Mouse (Mus musculus) layer of hippocampus, adult 11-12 months (tissue): Measurements from ENCODE around the gene Fcf1.

Experiments
- DNase-seq: peaks from one replicate; pipeline ENCODE4 v3.0.0; 2022; ENCODE audit warnings: low spot score

Gene Fcf1

DNA sequence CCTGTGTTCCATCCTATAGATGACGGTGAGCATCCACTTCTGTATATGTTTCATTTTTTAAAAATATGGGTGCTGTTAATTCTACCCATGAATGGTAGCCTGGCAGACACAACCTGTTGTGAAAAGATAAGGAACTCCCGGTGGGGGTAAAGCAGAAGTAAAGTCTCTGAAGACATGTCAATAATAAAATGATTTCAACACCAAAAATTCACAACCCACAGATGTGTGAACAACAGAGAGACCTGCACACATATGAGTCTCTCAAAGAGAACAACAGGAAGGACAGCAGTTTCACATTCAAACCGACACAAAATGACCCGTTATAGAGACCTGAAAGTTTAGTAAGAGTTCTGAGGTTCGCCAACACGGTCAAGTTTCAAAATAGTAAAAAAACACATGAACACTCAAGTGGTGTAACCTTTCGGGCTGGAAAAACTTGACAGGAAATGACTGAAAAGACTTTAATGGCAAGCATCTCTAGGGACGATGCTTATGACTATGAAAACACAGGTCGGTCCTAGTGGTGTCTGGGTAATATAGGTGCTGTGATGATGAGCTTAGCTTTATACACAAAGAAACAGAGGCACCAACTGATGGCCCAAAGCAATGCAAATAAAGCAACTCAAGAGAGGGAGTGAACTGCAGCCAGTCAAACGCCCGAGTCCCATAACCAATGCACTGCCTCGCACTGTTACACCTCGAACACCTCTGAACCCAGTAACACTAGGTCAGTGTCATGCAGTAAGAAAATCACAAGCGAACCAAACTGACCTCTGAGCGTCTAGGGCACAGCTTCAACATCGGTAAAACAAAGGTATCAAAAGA is 1.7 kb upstream of the Fcf1 start:
- no peak for DNase-seq

DNA sequence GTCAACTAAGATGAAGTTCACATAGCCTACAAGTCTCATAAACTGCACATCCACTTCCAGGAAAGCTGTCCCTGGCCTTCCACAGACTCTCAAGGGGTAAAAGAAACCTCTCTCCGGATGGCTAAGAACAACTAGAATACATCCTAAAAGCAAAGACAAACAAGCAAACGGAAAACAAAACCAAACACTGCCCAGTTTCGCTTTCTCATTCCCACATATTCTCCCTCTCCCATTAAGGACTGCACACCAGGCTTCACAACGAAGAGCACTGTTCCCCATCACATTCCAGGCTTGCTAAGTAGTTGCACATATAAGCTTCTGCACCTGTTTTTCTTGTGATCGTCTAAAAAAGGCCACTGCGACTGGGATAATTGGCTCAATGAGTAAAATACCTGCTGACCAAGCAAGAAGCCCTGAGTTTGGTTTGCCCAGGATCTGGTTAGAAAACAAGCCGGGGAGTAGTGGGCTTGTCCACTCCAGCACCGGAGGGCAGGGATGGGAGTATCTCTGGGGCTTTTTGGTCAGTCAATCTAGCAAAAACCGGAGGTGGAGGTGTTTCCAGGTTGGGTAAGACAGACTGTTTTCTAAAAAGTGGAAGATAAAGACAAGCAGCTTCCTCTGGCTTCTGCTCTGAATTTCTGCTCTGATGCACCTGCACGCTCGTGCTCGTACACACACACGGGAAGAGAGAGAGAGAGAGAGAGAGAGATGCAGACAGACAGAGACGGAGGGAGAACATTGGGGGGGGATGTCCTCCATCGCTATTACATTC is 855 bp upstream of the Fcf1 start:
- no peak for DNase-seq

DNA sequence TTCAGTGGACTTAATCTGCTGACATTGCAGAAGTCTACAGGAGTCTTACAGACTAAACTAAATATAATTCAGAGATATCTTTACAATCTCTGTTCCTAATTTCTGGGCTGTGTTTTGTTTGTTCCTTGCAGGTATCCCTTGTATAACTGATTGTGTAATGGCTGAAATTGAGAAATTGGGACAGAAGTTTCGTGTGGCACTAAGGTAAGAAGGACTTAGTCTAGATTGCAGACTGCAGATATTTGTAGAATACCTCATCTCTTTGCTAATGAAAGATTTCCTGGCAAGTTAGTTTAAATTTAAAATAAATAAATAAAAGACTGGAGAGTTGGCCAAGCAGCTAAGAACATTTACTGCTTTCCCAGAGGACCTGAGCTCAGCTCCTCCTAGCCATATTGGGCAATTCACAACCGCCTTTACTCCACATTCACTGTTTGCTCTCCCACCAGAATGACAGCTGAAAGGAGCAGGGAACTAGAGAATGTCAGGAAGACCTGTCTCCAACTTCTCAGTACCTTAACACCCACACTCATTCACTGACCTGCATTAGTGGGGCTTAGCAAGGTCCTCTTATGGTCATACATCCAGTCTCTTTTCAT is 8.7 kb downstream of the Fcf1 start:
- no peak for DNase-seq

DNA sequence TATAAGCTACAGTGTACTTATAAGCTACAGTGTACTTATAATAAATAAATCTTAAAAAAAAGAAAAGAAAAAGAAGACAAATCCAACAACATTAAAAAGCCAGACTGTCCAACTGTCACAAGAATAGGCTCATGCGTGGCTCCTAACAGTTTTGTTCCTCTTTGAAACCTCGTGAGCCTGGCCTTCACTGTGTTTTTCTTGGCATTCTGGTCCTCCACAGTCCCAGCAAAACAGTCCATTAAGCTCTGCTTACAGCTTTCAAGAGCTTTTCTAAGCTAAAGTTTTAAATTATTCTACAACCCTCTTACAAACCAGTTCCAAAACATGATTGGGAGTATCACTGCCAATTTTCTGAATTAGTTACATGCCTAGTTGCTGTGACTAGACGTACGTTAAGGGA is 18.8 kb downstream of the Fcf1 start:
- DNase-seq, result no peak

DNA sequence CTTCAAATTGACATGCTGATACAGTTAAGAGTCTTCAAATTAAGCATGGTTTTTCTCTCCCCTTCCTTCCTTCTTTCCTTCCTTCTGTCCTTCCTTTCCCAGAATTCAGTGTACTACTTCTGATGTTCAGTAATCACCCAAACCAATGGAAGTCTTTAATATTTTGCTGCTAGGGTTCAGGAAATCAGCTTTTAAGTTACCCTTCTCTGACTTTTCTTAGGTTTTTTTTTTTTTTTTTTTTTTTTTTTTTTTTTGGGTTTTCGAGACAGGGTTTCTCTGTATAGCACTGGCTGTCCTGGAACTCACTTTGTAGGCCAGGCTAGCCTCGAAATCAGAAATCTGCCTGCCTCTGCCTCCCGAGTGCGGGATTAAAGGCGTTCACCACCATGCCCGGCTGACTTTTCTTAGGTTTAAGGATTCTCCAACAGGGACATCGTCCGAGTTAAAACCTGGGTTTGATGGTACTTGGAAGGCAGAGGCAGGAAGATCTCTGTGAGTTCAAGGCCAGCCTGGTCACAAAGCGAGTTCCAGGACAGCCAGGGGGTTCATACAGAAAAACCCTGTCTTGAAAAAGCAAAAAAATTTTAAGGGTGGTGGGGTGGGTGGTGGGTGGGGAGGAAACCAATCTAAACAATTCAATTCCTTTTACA is 24.5 kb downstream of the Fcf1 start:
- no peak for DNase-seq

DNA sequence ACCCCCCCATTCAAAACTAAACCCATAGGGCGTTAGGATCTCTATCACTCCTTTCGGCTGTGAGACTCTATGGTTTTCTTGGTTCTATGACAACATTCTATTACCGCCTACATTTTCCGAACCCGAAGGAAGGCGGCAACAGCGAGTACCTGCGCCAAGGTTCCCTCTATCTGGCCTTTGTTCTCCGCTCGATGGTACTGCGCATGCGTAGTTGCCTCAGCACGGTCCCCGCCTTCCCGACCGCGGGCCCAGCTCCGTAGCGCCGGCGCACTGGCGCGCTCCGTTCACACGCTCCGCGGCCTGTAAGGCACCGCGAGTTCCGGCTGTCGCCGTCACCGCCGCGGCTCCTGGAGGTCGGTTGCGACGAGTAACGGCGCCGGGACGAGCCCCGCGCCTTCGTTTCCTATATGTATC is 25.4 kb downstream of the Fcf1 start, which contains the start of gene Ylpm1:
Ylpm1 (plus strand) TSS at position 239 of the 414 bp plus-strand sequence.
- DNase-seq, result peak; percentile 97

DNA sequence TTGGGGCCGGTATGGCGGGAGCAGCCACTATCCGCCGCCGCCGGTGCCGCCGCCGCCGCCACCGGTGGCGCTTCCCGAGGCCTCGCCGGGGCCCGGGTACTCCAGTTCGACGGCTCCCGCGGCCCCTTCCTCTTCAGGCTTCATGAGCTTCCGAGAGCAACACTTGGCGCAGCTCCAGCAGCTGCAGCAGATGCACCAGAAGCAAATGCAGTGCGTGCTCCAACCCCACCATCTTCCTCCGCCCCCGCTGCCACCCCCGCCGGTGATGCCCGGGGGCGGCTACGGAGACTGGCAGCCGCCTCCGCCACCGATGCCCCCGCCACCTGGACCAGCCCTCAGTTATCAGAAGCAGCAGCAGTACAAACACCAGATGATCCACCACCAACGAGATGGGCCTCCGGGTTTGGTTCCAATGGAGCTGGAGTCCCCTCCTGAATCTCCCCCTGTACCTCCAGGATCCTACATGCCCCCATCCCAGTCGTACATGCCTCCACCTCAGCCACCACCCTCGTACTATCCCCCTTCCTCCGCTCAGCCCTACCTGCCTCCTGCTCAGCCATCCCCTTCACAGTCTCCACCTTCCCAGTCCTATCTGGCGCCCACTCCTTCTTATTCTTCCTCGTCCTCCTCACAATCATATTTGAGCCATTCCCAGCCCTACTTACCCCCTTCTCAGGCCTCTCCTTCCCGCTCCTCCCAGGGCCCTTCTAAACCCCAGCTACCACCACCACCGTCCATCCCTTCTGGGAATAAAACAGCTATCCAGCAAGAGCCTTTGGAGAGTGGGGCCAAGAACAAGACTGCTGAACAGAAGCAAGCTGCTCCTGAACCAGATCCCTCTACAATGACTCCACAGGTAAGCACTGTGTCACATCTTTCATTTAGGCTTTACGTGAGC is 26.1 kb downstream of the Fcf1 start:
- DNase-seq, result peak; percentile 74

DNA sequence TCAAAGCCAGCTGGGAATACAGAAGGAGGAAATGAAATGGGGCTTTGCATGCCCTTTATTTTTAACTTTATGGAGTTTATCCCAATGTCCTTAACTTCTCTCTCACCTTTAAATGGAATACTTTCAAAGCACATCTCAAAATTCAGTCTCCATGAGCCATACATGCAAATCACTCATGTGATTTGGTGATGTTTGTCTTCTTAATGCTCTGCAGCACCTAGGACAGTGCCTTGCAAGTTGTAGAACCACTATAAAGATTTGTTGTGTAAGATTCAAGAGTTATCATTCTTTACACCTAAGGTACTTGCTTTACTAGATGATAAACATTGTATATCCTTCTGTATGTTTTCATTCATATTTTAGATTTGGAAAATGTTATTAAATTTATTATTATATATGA is 28.4 kb downstream of the Fcf1 start:
- DNase-seq, result no peak

DNA sequence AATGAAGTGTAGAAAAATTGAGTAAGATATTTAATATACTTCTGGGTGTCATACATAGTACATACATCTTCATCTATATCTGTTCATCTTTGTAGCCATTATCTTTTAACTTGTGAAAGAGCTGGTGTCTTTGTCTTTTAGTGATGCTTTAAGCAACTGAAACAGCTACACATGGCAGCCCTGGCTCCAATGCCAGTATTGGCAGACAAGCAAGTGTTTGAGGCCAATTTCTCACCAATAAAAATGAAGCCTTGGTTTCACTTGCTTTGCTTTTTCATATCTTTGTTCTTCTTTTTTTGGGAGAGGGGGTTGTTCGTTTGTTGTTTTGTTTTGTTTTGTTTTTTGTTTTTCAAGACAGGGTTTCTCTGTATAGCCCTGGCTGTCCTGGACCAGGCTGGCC is 35.5 kb downstream of the Fcf1 start:
- no peak for DNase-seq

DNA sequence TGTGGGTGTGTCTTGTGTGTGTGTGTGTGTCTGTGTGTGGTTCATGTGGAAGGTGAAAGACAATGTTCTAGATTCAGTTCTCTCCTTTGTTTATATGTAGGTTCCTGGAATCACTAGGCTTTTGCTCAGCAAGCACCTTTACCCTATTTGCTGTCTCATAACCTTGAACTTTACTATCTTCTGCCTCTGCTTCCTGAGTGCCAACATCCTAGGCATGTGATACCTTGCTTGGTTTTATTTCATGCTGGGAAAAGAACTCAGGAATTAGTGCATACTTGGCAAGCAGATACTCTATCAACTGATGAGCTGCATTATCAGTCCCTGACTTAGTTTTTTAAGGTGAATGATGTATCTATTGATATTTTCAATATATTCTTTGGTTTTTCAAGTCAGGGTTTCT is 36.3 kb downstream of the Fcf1 start:
- DNase-seq, result no peak

DNA sequence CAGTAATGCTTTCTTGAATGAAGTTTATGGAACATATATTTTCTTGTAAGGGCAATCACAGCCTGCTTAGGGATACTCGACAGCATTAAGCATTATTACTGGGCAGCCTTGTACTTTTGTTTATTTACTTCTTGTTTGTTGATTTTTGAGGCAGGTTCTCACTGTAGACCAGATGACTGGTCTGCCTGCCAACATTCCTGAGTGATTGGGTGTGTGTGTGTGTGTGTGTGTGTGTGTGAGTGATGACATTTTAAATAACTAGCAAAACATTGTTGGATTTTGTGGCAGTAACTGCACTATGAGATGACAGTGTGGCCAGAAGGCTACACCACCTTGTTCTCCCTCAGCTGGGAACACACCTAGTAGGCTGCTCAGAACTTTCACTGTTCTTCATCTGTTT is 39.1 kb downstream of the Fcf1 start:
- no peak for DNase-seq

DNA sequence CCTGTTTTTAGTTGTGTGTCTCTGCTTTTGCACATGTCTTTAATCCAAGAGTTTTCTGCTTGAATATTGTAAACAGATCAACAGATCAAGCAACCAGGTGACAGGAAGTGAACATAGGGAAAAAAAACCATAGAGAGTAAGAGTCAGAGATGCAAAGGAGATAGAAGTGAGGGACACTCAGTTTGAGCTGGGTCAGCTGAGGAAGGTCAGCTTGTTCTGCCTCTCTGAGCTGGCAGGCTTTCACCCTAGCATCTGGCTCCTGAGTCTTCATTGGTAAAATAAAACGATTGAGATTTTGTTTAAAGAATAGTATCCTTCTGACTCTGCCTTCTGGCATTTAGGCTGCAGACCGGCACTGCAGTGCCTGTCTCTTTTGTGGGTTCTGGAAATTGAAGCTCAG is 39.8 kb downstream of the Fcf1 start:
- DNase-seq, result no peak

DNA sequence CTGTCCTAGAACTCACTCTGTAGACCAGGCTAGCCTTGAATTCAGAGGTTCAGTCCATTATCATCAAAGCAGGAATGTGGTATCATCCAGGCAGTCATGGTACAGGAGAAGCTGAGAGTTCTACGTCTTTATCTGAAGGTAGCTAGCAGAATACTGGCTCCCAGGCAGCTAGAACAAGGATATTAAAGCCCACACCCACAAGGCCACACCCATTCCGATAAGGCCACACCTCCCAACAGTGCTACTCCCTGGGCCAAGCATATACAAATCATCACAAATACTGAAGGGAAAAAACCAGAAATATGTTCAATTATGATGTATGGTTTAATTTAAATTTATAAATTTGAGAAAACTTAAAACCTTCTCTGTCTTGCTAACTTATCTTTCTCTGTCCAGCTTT is 41.5 kb downstream of the Fcf1 start:
- DNase-seq, result no peak

DNA sequence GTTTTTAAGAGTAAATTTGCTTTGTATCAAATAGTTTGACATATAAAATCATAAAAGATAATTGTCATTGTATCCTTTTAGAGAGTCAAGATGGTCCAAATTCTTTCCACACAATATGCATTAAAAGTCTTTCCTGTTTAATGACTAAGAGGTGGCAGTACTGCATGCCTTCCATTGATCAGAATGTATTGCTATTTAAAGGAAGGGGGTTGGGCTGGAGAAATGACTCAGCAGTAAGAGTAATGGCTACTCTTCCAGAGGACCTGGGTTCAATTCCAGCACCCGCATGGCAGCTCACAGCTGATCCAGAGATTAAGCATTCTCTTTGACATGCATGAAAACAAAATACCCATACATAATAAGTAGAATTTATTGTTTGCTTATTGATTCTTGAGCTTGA is 51.4 kb downstream of the Fcf1 start:
- DNase-seq, result no peak

DNA sequence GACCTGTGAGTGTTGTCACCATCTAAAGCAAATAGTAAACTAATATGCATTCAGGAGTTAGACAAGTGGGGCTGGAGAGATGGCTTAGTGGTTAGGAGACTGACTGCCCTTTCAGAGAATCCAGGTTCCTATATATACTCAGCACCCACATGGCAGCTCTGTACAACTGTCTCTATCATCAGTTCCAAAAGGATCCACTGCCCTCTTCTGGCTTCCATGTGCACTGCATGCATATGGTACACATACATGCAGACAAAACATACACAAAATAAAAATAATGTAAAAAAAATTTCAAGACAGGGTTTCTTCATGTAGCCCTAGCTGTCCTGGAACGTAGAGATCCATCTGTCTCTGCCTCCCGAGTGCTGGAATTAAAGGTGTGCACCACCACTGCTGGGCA is 62.0 kb downstream of the Fcf1 start:
- DNase-seq, result no peak
